Mouse (Mus musculus) MEL (cell line): Measurements from ENCODE around the gene Fbxl15. TPM values are rescaled to one million over a fixed set of nuclear protein-coding genes. Genes with fewer than 3 reads are reported as not detected.

ENCODE experiments used
- DNase-seq: peaks from one replicate; pipeline ENCODE4 v3.0.0; 2011; ENCODE audit warnings: low read depth, low spot score
- H3K27ac ChIP-seq: 2 replicates; pipeline ENCODE4 v1.5.1; 2012; ENCODE audit warnings: low read depth, mild to moderate bottlenecking, control low read depth, low read length, moderate library complexity; ENCODE audit not compliant: control insufficient read depth
- H3K27me3 ChIP-seq, 2 experiments: fragments of 150-350 bp in 1 of 2; sonication (generic) in 1 of 2; 2 replicates each; pipeline ENCODE4 v1.6.1; 2012; ENCODE audit warnings: low read length in 2 of 2, mild to moderate bottlenecking in 2 of 2, improper control_type of control experiment in 1 of 2, moderate library complexity in 1 of 2; ENCODE audit not compliant: insufficient read depth in 2 of 2, control insufficient read depth in 1 of 2
- H3K36me3 ChIP-seq, 2 experiments: 2 replicates each; pipeline ENCODE4 v1.6.1; 2012 to 2014; ENCODE audit warnings: low read length in 2 of 2, improper control_type of control experiment in 1 of 2, inconsistent platforms in 1 of 2, mild to moderate bottlenecking in 1 of 2; ENCODE audit not compliant: insufficient read depth in 2 of 2, control insufficient read depth in 1 of 2
- H3K4me1 ChIP-seq, 2 experiments: fragments of 150-350 bp in 1 of 2; sonication (generic) in 1 of 2; 2 replicates each; pipeline ENCODE4 v1.6.1; 2012; ENCODE audit warnings: low read length in 2 of 2, improper control_type of control experiment in 1 of 2, mild to moderate bottlenecking in 1 of 2; ENCODE audit not compliant: insufficient read depth in 2 of 2, control insufficient read depth in 1 of 2
- H3K4me3 ChIP-seq, 2 experiments: fragments of 150-350 bp in 1 of 2; sonication (generic) in 1 of 2; 2 replicates each; pipeline ENCODE4 v1.5.1; 2012; ENCODE audit warnings: low read depth in 2 of 2, low read length in 2 of 2, mild to moderate bottlenecking in 2 of 2, moderate library complexity in 2 of 2, control low read depth in 1 of 2, improper control_type of control experiment in 1 of 2; ENCODE audit not compliant: control insufficient read depth in 1 of 2, insufficient read depth in 1 of 2
- H3K79me2 ChIP-seq: 2 replicates; pipeline ENCODE4 v1.6.1; 2012; ENCODE audit warnings: mild to moderate bottlenecking, low read length, moderate library complexity; ENCODE audit not compliant: control insufficient read depth, poor library complexity, insufficient read depth
- H3K9ac ChIP-seq: 2 replicates; pipeline ENCODE4 v1.6.1; 2012; ENCODE audit warnings: low read depth, mild to moderate bottlenecking, control low read depth, low read length, moderate library complexity; ENCODE audit not compliant: control insufficient read depth, poor library complexity, severe bottlenecking
- H3K9me3 ChIP-seq: fragments of 150-350 bp; sonication (generic); replicated peaks from 2 replicates; pipeline ENCODE4 v1.6.1; 2012; ENCODE audit warnings: mild to moderate bottlenecking, low read length, improper control_type of control experiment, moderate library complexity; ENCODE audit not compliant: insufficient read depth
- BHLHE40 ChIP-seq: IDR thresholded peaks from 2 replicates; pipeline ENCODE4 v1.6.1; 2012; ENCODE audit warnings: low read depth, mild to moderate bottlenecking, inconsistent platforms, low read length, improper control_type of control experiment, borderline replicate concordance
- CHD1 ChIP-seq: IDR thresholded peaks from 2 replicates; pipeline ENCODE4 v1.6.1; 2012; ENCODE audit warnings: low read depth, mild to moderate bottlenecking, inconsistent platforms, low read length, improper control_type of control experiment
- CHD2 ChIP-seq: IDR thresholded peaks from 2 replicates; pipeline ENCODE4 v1.6.1; 2011; ENCODE audit warnings: low read length, improper control_type of control experiment
- CTCF ChIP-seq, 3 experiments: IDR thresholded peaks in 2 of 3; conservative IDR thresholded peaks in 1 of 3; 2 replicates each; pipeline ENCODE4 v1.5.1; 2011 to 2012; ENCODE audit warnings: low read length in 3 of 3, low read depth in 2 of 3, mild to moderate bottlenecking in 2 of 3, improper control_type of control experiment in 1 of 3, inconsistent platforms in 1 of 3, mixed read lengths in 1 of 3, moderate library complexity in 1 of 3; ENCODE audit not compliant: control insufficient read depth in 1 of 3, insufficient read depth in 1 of 3, poor library complexity in 1 of 3, severe bottlenecking in 1 of 3
- E2F4 ChIP-seq: IDR thresholded peaks from 2 replicates; pipeline ENCODE4 v1.6.1; 2011; ENCODE audit warnings: low read depth, low read length, improper control_type of control experiment, borderline replicate concordance
- GABPA ChIP-seq: IDR thresholded peaks from 2 replicates; pipeline ENCODE4 v1.6.1; 2012; ENCODE audit warnings: low read depth, mild to moderate bottlenecking, inconsistent platforms, low read length, improper control_type of control experiment, moderate library complexity
- HCFC1 ChIP-seq: IDR thresholded peaks from 2 replicates; pipeline ENCODE4 v1.6.1; 2012; ENCODE audit warnings: low read depth, mild to moderate bottlenecking, inconsistent platforms, low read length, improper control_type of control experiment, moderate library complexity
- MAFK ChIP-seq: IDR thresholded peaks from 2 replicates; pipeline ENCODE4 v1.6.1; 2011; ENCODE audit warnings: low read depth, mild to moderate bottlenecking, low read length, improper control_type of control experiment, borderline replicate concordance
- MAX ChIP-seq: IDR thresholded peaks from 2 replicates; pipeline ENCODE4 v1.6.1; 2011; ENCODE audit warnings: low read length, improper control_type of control experiment
- MAZ ChIP-seq: IDR thresholded peaks from 2 replicates; pipeline ENCODE4 v1.6.1; 2012; ENCODE audit warnings: low read depth, mild to moderate bottlenecking, inconsistent platforms, low read length, improper control_type of control experiment
- MEF2A ChIP-seq: IDR thresholded peaks from 2 replicates; pipeline ENCODE4 v1.6.1; 2014; ENCODE audit warnings: low read depth, mild to moderate bottlenecking, inconsistent platforms, low read length, improper control_type of control experiment; ENCODE audit not compliant: poor library complexity, insufficient replicate concordance, severe bottlenecking; ENCODE audit errors: extremely low read depth
- MXI1 ChIP-seq: IDR thresholded peaks from 2 replicates; pipeline ENCODE4 v1.6.1; 2011; ENCODE audit warnings: mild to moderate bottlenecking, low read depth, low read length, improper control_type of control experiment
- MYB ChIP-seq: IDR thresholded peaks from 2 replicates; pipeline ENCODE4 v1.6.1; 2011; ENCODE audit warnings: mild to moderate bottlenecking, low read depth, low read length, improper control_type of control experiment
- MYC ChIP-seq: IDR thresholded peaks from 2 replicates; pipeline ENCODE4 v1.6.1; 2011; ENCODE audit warnings: low read depth, mild to moderate bottlenecking, low read length, improper control_type of control experiment, moderate library complexity
- POLR2A ChIP-seq, 2 experiments: IDR thresholded peaks; 2 replicates each; pipeline ENCODE4 v1.6.1; 2011 to 2012; ENCODE audit warnings: low read length in 2 of 2, mild to moderate bottlenecking in 2 of 2, control low read depth in 1 of 2, improper control_type of control experiment in 1 of 2, low read depth in 1 of 2, moderate library complexity in 1 of 2; ENCODE audit not compliant: control insufficient read depth in 1 of 2, insufficient read depth in 1 of 2, poor library complexity in 1 of 2
- RAD21 ChIP-seq: IDR thresholded peaks from 2 replicates; pipeline ENCODE4 v1.6.1; 2011; ENCODE audit warnings: mild to moderate bottlenecking, low read depth, low read length, improper control_type of control experiment
- RCOR1 ChIP-seq: IDR thresholded peaks from 2 replicates; pipeline ENCODE4 v1.6.1; 2012; ENCODE audit warnings: low read depth, mild to moderate bottlenecking, inconsistent platforms, low read length, improper control_type of control experiment
- TBP ChIP-seq: IDR thresholded peaks from 2 replicates; pipeline ENCODE4 v1.8.0; 2011; ENCODE audit warnings: low read depth, low read length, improper control_type of control experiment
- TCF12 ChIP-seq: IDR thresholded peaks from 2 replicates; pipeline ENCODE4 v1.6.1; 2014; ENCODE audit warnings: low read depth, mild to moderate bottlenecking, inconsistent platforms, low read length, improper control_type of control experiment, moderate library complexity
- USF1 ChIP-seq: IDR thresholded peaks from 2 replicates; pipeline ENCODE4 v1.6.1; 2014; ENCODE audit warnings: low read depth, mild to moderate bottlenecking, inconsistent platforms, low read length, improper control_type of control experiment, moderate library complexity
- USF2 ChIP-seq, 2 experiments: IDR thresholded peaks; 2 replicates each; pipeline ENCODE4 v1.6.1; 2011 to 2012; ENCODE audit warnings: improper control_type of control experiment in 2 of 2, low read length in 2 of 2, borderline replicate concordance in 1 of 2, inconsistent platforms in 1 of 2, low read depth in 1 of 2, mild to moderate bottlenecking in 1 of 2; ENCODE audit not compliant: insufficient read depth in 1 of 2
- ZC3H11A ChIP-seq: IDR thresholded peaks from 2 replicates; pipeline ENCODE4 v1.6.1; 2012; ENCODE audit warnings: low read depth, mild to moderate bottlenecking, inconsistent platforms, low read length, improper control_type of control experiment
- polyA plus RNA-seq, 2 experiments: library from polyadenylated mRNA; stranded (reverse) in 1 of 2; unstranded in 1 of 2; fragments of >175 nt in 1 of 2; fragments of >200 nt in 1 of 2; gene quantifications; 2 replicates each; pipeline versions ENCODE4 v1.2.1 to v1.2.4; 2012; ENCODE audit warnings: low replicate concordance in 2 of 2, low read depth in 1 of 2; ENCODE audit not compliant: insufficient read length in 2 of 2, insufficient read depth in 1 of 2, missing spikeins in 1 of 2
- total RNA-seq: library from RNA; depleted of rRNA; stranded (reverse); fragments of 300-350 nt; gene quantifications from 2 replicates; pipeline ENCODE4 v1.2.3, GENCODE M21; 2012

The Fbxl15 gene
- total and polyA plus RNA-seq, 3 experiments: 12.7 to 13.2 TPM; not detected in 1

GRCm38 (mm10) chr19:46285631-46286030 is 42.4 kb upstream of the Fbxl15 start:
- DNase-seq: no peak
- TF ChIP-seq MAX: no peak
- TF ChIP-seq ZC3H11A: no peak
- TF ChIP-seq MAFK: no peak
- no peak for TF ChIP-seq MEF2A
- Histone ChIP-seq H3K4me1 (no peaks in the 10 kb centered on the region), H3K4me3 (no peak overlapping the region), H3K9me3 (no peaks in the 10 kb centered on the region), H3K27ac (no peak overlapping the region), H3K36me3 (peaks cover 0 to 2% of the 10 kb centered on the region in 2 experiments; a peak in 2 of 4 replicates), H3K79me2 (no peaks in the 10 kb centered on the region), H3K27me3 (no peaks in the 10 kb centered on the region), H3K9ac (no peak overlapping the region)

- no peak for TF ChIP-seq POLR2A (IDR thresholded peaks at IDR 0.05; ENCODE audit: control insufficient read depth in 1 of 2, insufficient read depth in 1 of 2, low read depth in 1 of 2, low read length in 2 of 2, poor library complexity in 1 of 2)
- no peak for TF ChIP-seq CHD2
- no peak for TF ChIP-seq MXI1
- no peak for TF ChIP-seq MAZ
- TF ChIP-seq BHLHE40: no peak
- TF ChIP-seq USF1: no peak
- TF ChIP-seq CHD1: no peak
- no peak for TF ChIP-seq E2F4
- TF ChIP-seq RCOR1: no peak
- Histone ChIP-seq H3K79me2 (no peaks in the 10 kb centered on the region), H3K27ac (no peak overlapping the region), H3K9me3 (no peaks in the 10 kb centered on the region), H3K4me1 (no peaks in the 10 kb centered on the region), H3K4me3 (no peak overlapping the region), H3K27me3 (no peaks in the 10 kb centered on the region), H3K9ac (no peak overlapping the region), H3K36me3 (peaks cover 0 to 2% of the 10 kb centered on the region in 2 experiments; a peak in 2 of 4 replicates)
- DNase-seq: no peak
Observed at GRCm38 (mm10) chr19:46286047-46286446, 41.9 kb upstream of the Fbxl15 start.

GRCm38 (mm10) chr19:46286926-46287325 is 41.1 kb upstream of the Fbxl15 start:
- H3K79me2 ChIP-seq: no peaks in the 10 kb centered on the region
- H3K27me3 ChIP-seq: no peaks in the 10 kb centered on the region
- no peak overlapping the region for H3K9ac ChIP-seq
- H3K27ac ChIP-seq: no peak overlapping the region
- peaks cover 0 to 2% of the 10 kb centered on the region in 2 experiments; a peak in 2 of 4 replicates for H3K36me3 ChIP-seq
- TF ChIP-seq HCFC1 (no peak), MAFK (no peak), GABPA (no peak), MYC (no peak), USF2 (IDR thresholded peaks at IDR 0.05; ENCODE audit: borderline replicate concordance in 1 of 2, insufficient read depth in 1 of 2, low read depth in 1 of 2, low read length in 2 of 2) (no peak), MAZ (no peak), CTCF (IDR thresholded peaks at IDR 0.05 in 2 of 3, conservative IDR thresholded peaks at IDR 0.05 in 1 of 3; ENCODE audit: control insufficient read depth in 1 of 3, insufficient read depth in 1 of 3, low read depth in 2 of 3, low read length in 3 of 3, poor library complexity in 1 of 3, severe bottlenecking in 1 of 3) (no peak), TCF12 (no peak), MAX (no peak), MXI1 (no peak), TBP (no peak), MYB (no peak), RAD21 (no peak)
- DNase-seq: no peak
- no peak overlapping the region for H3K4me3 ChIP-seq
- H3K9me3 ChIP-seq: no peaks in the 10 kb centered on the region
- no peaks in the 10 kb centered on the region for H3K4me1 ChIP-seq
